12 mouse cellular contexts compared by ENCODE assay signal in genomic region chr13:44156546-44156945, GRCm38 (mm10).
"Had no signal": no experiment of that assay in that cellular context is flagged by ENCODE, and none has a peak within 500 bp of the region (broad histone marks: within the 10 kb centered on the region; RNA-seq: fewer than 3 reads in every experiment).

No protein-coding gene starts in this region.

- DNase-seq: retina, postnatal 1 day; right cerebral cortex, adult 18-20 months; right cerebral cortex, postnatal 14 days; right cerebral cortex, postnatal 25 days; right cerebral cortex, postnatal 4 days; spleen, adult 18-20 months; thymus, adult 18-20 months; thymus, adult 2 months; thymus, postnatal 14 days; thymus, postnatal 25 days; thymus, postnatal 36 days; thymus, postnatal 4 days had no signal
